Mouse (Mus musculus) neural tube, embryonic 11.5 days (tissue): ENCODE data around the gene AA467197. TPM values are rescaled to one million over a fixed set of nuclear protein-coding genes. Genes with fewer than 3 reads are reported as not detected.

Experiments
- ATAC-seq: fragments of 200-750 bp; cut with Nextera tagmentation; 2 replicates; pipeline ENCODE4 v1.8.0; 2017; ENCODE audit warnings: moderate number of reproducible peaks, mild to moderate bottlenecking, moderate TSS enrichment, moderate library complexity; ENCODE audit not compliant: insufficient read depth, low FRiP score, low TSS enrichment
- DNase-seq: peaks from one replicate; pipeline ENCODE4 v3.0.0-alpha.2; 2015; ENCODE audit warnings: low spot score
- H3K27ac ChIP-seq: fragments of 300-500 bp; sonication (generic); 2 replicates; pipeline ENCODE4 v1.5.1; 2014; ENCODE audit warnings: low read depth, mild to moderate bottlenecking, low read length
- H3K27me3 ChIP-seq: fragments of 300-500 bp; sonication (generic); 2 replicates; pipeline ENCODE4 v1.6.1; 2014; ENCODE audit warnings: mild to moderate bottlenecking, low read length, mixed read lengths; ENCODE audit not compliant: control insufficient read depth, insufficient read depth
- H3K36me3 ChIP-seq: fragments of 300-500 bp; sonication (generic); 2 replicates; pipeline ENCODE4 v1.6.1; 2014; ENCODE audit warnings: mild to moderate bottlenecking, low read length, moderate library complexity, mixed read lengths; ENCODE audit not compliant: control insufficient read depth, insufficient read depth
- H3K4me1 ChIP-seq: fragments of 300-500 bp; sonication (generic); 2 replicates; pipeline ENCODE4 v1.6.1; 2014; ENCODE audit warnings: low read length, mixed read lengths; ENCODE audit not compliant: control insufficient read depth, insufficient read depth
- H3K4me2 ChIP-seq: fragments of 300-500 bp; sonication (generic); 2 replicates; pipeline ENCODE4 v1.6.1; 2014; ENCODE audit warnings: low read depth, mild to moderate bottlenecking, moderate library complexity
- H3K4me3 ChIP-seq: fragments of 300-500 bp; sonication (generic); 2 replicates; pipeline ENCODE4 v1.5.1; 2014; ENCODE audit warnings: low read depth, low read length
- H3K9ac ChIP-seq: fragments of 300-500 bp; sonication (generic); 2 replicates; pipeline ENCODE4 v1.6.1; 2014; ENCODE audit warnings: mild to moderate bottlenecking, low read length
- H3K9me3 ChIP-seq: fragments of 300-500 bp; sonication (generic); 2 replicates; pipeline ENCODE4 v1.6.1; 2016; ENCODE audit warnings: low read length; ENCODE audit not compliant: control insufficient read depth
- WGBS: fragments of 180-500 bp; shearing (Covaris S2); extraction: QIAGEN DNeasy Blood & Tissue Kit; methylation state at CpG from one replicate; pipeline ENCODE4 v1.1.7; 2014; 5-methylcytosine and 5-hydroxymethylcytosine counted together
- polyA plus RNA-seq: library from polyadenylated mRNA; unstranded; fragments of >200 nt; fragmentation: Nextera tagmentation; extraction: Ambion mirVana; gene quantifications from 2 replicates; pipeline ENCODE4 v1.2.1, GENCODE M21; 2014

The AA467197 gene
- polyA plus RNA-seq, 1 experiment from 2014 or later = 0.81 TPM

GRCm38 (mm10) chr2:122629871-122630270, 6.9 kb upstream of the AA467197 start:
- no peak overlapping the region; the same call in 1 of the 2 replicates for H3K4me3 ChIP-seq
- H3K27me3 ChIP-seq = no peaks in the 10 kb centered on the region
- no peak overlapping the region for H3K9ac ChIP-seq
- no peaks in the 10 kb centered on the region for H3K9me3 ChIP-seq
- ATAC-seq (no peak), DNase-seq (no peak)
- no peak overlapping the region for H3K27ac ChIP-seq
- peaks cover 8% of the 10 kb centered on the region for H3K36me3 ChIP-seq
- 71% methylated on average over 6 of the region's 6 CpGs for WGBS
- peaks cover 7% of the 10 kb centered on the region; the same call in 1 of the 2 replicates for H3K4me1 ChIP-seq
- peak overlapping the region; percentile 93 for H3K4me2 ChIP-seq

- Histone ChIP-seq H3K4me2 (peak overlapping the region; percentile 93), H3K27me3 (no peaks in the 10 kb centered on the region), H3K36me3 (peaks cover 8% of the 10 kb centered on the region), H3K4me3 (peak overlapping the region; percentile 97), H3K27ac (peak overlapping the region; percentile 64; the same call in 1 of the 2 replicates), H3K9me3 (no peaks in the 10 kb centered on the region), H3K4me1 (peaks cover 7% of the 10 kb centered on the region; the same call in 1 of the 2 replicates), H3K9ac (peak overlapping the region; percentile 94)
- DNase-seq (peak; percentile 89), ATAC-seq (peak; percentile 84)
- under 1% methylated on average over 75 of the region's 75 CpGs for WGBS
Measured at GRCm38 (mm10) chr2:122630465-122631225, 6.1 kb upstream of the AA467197 start.

- peak; percentile 27 for ATAC-seq
- peak overlapping the region; percentile 64; the same call in 1 of the 2 replicates for H3K27ac ChIP-seq
- peak overlapping the region; percentile 93 for H3K4me2 ChIP-seq
Measured at GRCm38 (mm10) chr2:122631226-122631801, 5.5 kb upstream of the AA467197 start.

GRCm38 (mm10) chr2:122637526-122637997, 776 bp downstream of the AA467197 start:
- Histone ChIP-seq H3K36me3 (peaks cover 8% of the 10 kb centered on the region), H3K9me3 (no peaks in the 10 kb centered on the region), H3K4me2 (peak overlapping the region; percentile 56), H3K4me3 (peak overlapping the region; percentile 32), H3K4me1 (no peaks in the 10 kb centered on the region), H3K27me3 (peaks cover 5% of the 10 kb centered on the region; the same call in 1 of the 2 replicates), H3K27ac (no peak overlapping the region), H3K9ac (no peak overlapping the region)
- ATAC-seq (peak; percentile 84), DNase-seq (peak; percentile 82)
- 1% methylated on average over 36 of the region's 36 CpGs for WGBS

More at GRCm38 (mm10) chr2:122631226-122631801, 5.5 kb upstream of the AA467197 start:
- H3K9me3 ChIP-seq = no peaks in the 10 kb centered on the region
- WGBS = under 1% methylated on average over 53 of the region's 53 CpGs
- H3K4me1 ChIP-seq = peaks cover 7% of the 10 kb centered on the region; the same call in 1 of the 2 replicates
- peak overlapping the region; percentile 97 for H3K4me3 ChIP-seq
- peak overlapping the region; percentile 94 for H3K9ac ChIP-seq
- H3K27me3 ChIP-seq = no peaks in the 10 kb centered on the region
- DNase-seq = peak; percentile 51
- peaks cover 8% of the 10 kb centered on the region for H3K36me3 ChIP-seq

GRCm38 (mm10) chr2:122638029-122638428, 1.2 kb downstream of the AA467197 start:
- 40% methylated on average over 12 of the region's 12 CpGs for WGBS

GRCm38 (mm10) chr2:122638673-122639072, 1.9 kb downstream of the AA467197 start:
- H3K36me3 ChIP-seq = peaks cover 2% of the 10 kb centered on the region; the same call in 1 of the 2 replicates
- 53% methylated on average over 5 of the region's 5 CpGs for WGBS
- H3K9ac ChIP-seq = no peak overlapping the region
- no peak overlapping the region for H3K27ac ChIP-seq
- no peak overlapping the region for H3K4me3 ChIP-seq
- H3K4me2 ChIP-seq = no peak overlapping the region
- H3K4me1 ChIP-seq = no peaks in the 10 kb centered on the region
- ATAC-seq (no peak), DNase-seq (no peak)
- peaks cover 5% of the 10 kb centered on the region; the same call in 1 of the 2 replicates for H3K27me3 ChIP-seq
- no peaks in the 10 kb centered on the region for H3K9me3 ChIP-seq

More at GRCm38 (mm10) chr2:122638029-122638428, 1.2 kb downstream of the AA467197 start:
- peak overlapping the region; percentile 56 for H3K4me2 ChIP-seq
- no peak overlapping the region for H3K27ac ChIP-seq
- ATAC-seq = no peak
- no peak overlapping the region for H3K9ac ChIP-seq
- no peaks in the 10 kb centered on the region for H3K4me1 ChIP-seq
- H3K4me3 ChIP-seq = peak overlapping the region; percentile 32
- no peaks in the 10 kb centered on the region for H3K9me3 ChIP-seq
- H3K36me3 ChIP-seq = peaks cover 6% of the 10 kb centered on the region
- H3K27me3 ChIP-seq = peaks cover 5% of the 10 kb centered on the region; the same call in 1 of the 2 replicates
- DNase-seq = no peak

GRCm38 (mm10) chr2:122652096-122653084, 15.6 kb downstream of the AA467197 start:
- no peak for DNase-seq
- no peak for ATAC-seq
- Histone ChIP-seq H3K9ac (no peak overlapping the region), H3K27ac (no peak overlapping the region), H3K36me3 (no peaks in the 10 kb centered on the region), H3K4me3 (no peak overlapping the region), H3K27me3 (no peaks in the 10 kb centered on the region), H3K4me1 (no peaks in the 10 kb centered on the region), H3K9me3 (no peaks in the 10 kb centered on the region), H3K4me2 (no peak overlapping the region)
- WGBS = 69% methylated on average over 17 of the region's 17 CpGs

GRCm38 (mm10) chr2:122656052-122656451, 19.3 kb downstream of the AA467197 start:
- Histone ChIP-seq H3K9me3 (no peaks in the 10 kb centered on the region), H3K27ac (no peak overlapping the region), H3K4me1 (no peaks in the 10 kb centered on the region), H3K4me2 (no peak overlapping the region), H3K27me3 (no peaks in the 10 kb centered on the region), H3K9ac (no peak overlapping the region), H3K4me3 (no peak overlapping the region), H3K36me3 (no peaks in the 10 kb centered on the region)
- DNase-seq (no peak), ATAC-seq (no peak)
- 57% methylated on average over 2 of the region's 2 CpGs for WGBS
